Mouse (Mus musculus): ENCODE results near the gene Vps50.
"Not testable (repeated sequence)": the region's sequence is repeated elsewhere in the genome, so short reads cannot be mapped to it uniquely, and the experiment has no call there.

Gene Vps50

DNA sequence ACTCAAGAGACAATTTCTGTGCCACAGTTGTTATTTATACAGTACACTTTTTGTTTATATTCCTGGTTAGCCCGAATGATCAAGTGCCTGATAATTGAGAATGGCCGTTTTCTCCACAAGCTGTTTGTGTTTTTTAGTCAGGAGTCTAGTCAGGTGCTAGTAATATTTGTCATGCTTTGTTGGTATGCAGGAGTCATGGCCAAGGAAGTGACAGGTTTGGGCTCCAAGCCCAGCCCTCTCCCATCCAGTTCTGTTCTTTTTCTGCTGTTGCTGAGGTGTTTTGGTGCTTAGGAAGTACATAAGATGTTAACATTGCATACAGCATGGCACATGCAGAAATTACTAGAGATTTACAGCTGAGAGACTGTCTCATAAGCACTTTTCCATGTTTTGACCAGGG lies 41.3 kb downstream of the Vps50 start:
- DNase-seq, result no peak

DNA sequence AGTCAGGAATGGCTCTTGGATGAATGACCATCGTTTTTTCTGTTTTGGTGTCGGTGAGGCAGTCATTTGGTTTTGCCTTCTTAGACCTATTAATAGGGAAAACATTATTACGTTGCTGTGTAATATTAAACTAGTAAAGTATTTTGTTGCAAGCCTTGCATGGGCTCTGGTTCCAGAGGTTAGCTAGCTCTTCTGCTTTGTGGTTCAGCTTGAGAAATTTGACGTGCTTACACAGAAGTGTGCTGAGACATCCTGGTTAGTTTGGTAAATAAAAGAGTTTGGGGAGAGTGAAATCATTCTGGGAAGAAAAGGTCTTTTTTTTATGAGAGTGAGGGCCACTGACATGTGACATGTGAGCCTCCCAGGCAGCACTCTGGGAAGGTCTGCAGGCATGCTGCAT lies 45.7 kb downstream of the Vps50 start:
- no peak for DNase-seq

DNA sequence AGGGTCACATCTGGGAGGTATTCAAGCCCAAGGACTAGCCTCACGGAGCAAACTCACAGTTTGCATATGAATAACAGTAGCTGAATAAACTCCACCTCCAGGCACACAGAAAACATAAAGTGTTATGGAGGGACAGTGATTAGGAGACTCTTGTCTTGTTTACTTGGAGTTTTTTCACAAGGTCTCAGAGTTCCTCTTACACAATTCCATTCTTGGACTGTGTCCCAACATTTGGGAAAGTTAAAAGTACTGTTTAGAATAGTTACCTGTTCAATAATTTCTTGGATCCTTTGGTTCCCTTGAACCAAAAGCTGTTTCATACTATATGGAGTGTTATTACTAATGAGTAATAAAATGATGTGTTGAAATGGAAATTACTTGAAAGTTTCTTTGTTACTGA lies 46.8 kb downstream of the Vps50 start:
- no peak for DNase-seq

DNA sequence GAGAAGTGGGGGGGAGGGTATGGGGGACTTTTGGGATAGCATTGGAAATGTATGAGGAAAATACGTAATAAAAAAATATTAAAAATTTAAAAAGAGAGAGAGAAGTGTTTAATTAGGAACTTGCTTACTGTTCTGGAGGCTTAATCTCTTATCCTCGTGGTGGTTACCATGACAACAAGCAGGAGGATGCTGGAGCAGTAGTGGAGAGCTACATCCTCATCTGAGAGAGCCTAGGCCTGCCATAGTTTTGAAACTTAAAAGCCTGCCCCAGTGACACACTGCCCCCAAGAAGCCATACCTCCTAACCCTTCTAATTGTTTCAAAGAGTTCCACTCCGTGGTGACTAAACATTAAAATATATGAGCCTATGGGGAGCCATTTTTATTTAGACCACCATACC lies 50.8 kb downstream of the Vps50 start:
- DNase-seq, result no peak

DNA sequence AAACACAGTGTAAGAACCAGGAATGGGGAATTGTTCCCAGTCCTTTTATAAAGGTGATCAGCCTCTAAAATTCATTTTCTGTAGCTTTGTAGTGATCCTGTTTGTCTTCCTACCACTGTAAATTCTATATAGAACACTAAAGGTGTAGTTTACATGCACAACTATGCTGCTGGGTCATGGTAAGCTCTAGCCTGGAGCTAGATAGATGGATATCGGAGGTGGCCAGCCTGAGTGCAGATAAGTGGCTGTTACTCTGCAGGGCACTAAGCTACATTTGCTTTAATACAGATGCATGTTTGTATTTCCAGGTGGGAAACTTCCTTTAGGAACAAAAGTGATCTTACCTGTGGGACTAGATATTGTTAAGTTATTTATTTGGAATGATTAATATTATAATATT lies 51.8 kb downstream of the Vps50 start:
- DNase-seq, result no peak

DNA sequence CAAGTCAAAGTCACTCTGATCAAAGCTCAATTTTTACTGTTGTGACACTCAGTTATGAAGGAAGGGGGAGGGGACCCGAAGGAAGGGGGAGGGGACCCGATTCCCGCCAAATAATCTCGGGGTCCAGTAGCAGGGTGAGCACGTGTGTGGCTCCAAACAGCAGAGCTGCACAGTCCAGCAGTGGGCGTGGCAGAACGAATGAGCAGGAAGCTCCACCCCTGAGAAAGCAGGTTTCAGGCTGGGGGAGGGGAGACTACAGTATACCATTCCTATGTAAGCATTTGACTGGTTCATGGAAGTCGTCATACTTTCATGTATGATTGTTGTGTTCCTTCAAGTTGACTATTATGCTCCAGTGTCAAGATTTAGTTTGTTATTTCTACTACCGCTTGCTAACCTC lies 54.5 kb downstream of the Vps50 start:
- not testable (repeated sequence) for DNase-seq

DNA sequence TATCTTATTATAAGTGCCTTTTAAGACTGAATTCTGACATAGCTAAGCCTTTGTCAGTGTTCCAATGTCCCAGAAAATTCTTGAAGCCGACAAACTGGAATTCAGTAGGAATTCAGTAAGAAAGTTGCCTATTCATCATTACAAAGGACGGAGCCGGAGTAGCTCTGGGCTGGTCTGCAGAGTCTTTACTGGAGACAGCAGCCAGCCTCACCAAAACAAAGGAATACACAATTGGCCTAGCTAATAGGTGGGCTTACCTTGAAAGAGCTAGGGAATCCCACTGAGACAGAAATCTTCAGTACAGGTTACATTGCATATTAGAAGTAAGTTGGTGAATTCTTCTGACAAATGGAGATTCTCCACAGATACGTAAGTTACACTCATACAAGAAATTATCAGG lies 59.0 kb downstream of the Vps50 start:
- no peak for DNase-seq

DNA sequence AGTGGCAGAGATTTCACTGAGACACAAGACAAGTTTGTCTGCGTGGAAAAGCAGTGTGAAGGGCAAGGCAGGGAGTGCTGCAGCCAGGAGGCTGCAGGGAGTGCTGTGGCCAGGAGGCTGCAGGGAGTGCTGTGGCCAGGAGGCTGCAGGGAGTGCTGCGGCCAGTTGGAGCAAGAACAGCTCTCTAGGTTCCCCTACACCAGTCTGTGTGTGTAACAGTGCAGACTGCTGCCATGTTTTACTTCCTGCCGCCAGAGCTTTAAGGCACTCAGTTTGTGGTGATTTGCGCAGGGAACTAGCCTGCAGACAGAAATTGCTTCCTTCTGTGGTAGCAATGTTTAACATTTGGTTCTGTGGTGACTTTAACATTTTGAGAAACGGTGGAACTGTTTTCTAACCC lies 61.8 kb downstream of the Vps50 start:
- no peak for DNase-seq

DNA sequence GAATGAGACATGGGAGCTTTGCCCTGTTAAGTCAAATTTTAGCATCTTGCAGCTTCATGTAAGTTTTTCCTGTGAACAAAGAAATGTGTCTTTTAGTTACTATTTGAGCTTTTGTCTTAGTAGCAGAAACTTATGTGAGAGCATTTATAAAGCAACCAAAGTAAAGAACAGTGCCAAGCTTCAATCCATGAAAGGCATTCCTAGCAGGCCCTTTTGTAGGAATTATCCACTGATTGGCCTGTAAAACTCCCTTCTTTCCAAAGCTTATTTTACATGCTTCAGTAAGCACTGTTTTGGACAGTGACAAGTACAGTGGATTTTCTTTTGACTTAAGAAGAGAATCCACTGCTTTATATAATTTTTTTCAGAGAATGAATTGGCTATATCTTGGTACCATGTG lies 64.1 kb downstream of the Vps50 start:
- DNase-seq, result no peak

DNA sequence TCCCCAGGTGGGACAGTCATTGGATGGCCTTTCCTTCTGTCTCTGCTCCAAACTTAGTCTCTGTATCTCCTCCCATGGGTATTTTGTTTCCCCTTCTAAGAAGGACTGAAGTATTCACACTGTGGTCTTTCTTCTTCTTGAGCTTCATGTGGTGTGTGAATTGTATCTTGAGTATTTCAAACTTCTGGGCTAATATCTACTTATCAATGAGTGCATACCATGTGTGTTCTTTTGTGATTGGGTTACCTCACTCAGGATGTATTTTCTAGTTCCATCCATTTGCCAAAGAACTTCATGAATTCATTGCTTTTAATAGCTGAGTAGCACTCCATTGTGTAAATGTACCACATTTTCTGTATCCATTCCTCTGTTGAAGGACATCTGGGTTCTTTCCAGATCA lies 65.9 kb downstream of the Vps50 start:
- not testable (repeated sequence) for DNase-seq

DNA sequence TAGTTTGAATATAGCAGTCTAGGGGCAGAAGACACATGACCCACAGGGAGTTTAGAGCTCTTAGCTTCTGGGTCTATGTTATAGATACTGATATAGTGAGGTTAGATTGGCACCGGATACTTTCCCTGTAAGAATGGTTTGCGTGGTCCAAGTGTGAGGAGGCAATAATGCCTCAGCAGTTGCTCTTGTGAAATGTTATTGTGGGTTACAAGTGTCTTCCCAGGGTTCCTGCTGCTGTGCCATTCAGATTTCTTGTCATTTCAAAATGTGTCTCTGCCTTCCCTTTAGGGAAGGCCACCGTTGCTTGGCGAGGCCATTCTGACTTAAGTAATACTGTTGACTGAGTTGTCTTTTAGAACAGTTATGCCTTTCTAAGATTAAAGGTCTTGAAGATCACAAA lies 66.8 kb downstream of the Vps50 start:
- DNase-seq, result no peak

DNA sequence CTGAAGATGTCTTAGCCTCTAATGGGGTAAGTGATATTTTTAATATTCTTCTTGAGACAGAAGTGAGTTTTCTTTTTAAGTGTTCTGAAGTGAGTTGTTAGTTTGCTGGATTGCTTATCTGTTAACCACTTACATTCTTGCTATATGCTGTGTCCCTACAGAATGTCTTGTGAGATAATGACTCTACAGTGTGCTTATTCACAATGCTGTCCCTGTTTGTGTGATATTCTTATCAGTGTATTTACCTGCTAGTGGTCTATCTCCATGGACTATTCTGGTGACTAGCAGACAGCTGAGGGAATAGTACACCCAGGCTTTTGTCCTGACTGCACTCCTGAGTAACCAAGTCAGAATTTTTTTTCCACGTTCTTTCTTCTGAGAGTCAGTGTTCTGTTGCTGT lies 67.5 kb downstream of the Vps50 start:
- no peak for DNase-seq

DNA sequence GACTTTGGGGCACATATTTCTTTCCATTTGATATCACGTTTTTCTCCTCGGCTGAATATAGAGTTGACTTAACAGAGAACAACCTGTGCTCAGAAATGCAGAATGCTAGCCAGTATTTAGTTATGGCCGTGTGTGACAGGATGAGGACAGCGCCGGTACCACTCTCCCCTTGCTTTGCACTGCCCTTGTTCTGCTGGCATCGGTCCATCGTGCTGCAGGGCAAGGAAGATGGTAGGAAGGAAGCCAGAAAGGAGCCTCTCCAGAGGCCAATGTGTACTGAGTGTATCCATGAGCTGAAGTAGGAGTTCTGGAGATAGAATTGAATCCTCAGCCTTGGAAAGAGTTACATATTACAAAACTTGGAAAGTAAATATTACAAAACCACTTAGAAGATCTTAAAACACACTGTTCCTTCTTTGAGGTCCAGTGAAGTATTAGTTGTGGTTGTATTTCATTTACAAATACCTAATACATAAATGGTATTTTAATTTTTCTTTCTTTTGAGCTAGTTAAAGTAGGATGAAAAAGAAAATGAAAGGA lies 69.0 kb downstream of the Vps50 start:
- DNase-seq, result peak; percentile 18 to 26

DNA sequence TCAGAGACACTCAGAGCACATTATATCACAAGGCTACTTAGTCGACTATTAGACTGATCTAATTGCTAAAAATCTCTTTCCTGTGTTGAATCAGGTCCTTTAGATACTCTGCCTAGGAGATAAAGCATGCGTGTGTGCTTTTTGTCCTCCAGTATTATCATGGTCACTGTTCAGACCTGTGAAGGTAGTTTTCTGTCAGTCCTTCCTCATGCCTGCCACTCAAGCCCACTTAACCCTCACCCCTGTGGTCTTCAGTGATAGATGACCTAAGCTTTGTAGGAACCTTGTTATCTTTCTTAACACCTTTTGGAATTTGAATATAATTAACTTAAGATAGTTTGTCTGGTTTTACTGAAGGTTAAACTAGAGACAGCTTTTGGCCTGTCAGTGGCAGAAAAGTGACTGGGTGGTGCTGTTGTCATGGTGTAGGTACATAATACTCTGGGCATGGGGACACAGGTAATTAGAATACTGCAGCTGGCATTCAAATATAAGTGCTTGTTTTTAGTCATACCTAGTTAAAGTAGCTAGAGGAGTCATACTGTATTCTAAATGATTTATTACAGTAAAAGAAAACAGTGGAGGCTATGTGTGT lies 74.1 kb downstream of the Vps50 start:
- no peak for DNase-seq

DNA sequence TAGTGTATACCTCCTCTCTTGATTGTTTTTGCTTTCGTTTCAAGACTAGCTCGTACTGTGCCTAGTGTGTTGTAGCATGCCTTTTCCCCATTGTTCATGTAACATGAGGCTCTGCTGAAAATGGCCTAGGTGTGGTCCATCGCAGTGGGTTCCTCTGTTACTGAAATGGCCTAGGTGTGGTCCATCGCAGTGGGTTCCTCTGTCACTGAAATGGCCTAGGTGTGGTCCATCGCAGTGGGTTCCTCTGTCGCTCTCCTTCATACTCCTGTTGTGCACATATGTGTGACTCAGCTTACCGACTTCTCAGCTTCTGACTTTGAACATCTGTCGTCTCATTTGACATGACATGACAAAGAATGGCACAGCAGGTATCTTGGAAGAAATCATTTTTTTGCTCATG lies 75.6 kb downstream of the Vps50 start:
- DNase-seq, result no peak

DNA sequence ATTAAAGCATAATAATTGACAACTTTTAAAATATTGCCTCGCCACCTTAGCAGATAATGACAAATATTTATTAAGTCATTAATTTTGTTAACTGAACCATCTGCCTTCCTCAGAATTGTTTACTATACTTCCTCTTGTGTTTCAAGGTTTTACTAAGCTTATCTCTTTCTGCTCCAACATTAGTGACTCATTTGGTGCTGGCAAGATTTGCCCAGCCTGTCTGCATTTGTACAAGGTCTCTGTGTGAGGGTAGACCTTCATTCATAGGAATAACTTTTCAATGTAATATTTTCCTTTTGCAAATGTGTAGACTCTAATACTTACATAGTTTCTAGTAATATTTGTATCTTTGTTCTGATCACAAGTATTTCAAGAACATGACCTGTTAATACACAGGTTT lies 87.2 kb downstream of the Vps50 start:
- no peak for DNase-seq

DNA sequence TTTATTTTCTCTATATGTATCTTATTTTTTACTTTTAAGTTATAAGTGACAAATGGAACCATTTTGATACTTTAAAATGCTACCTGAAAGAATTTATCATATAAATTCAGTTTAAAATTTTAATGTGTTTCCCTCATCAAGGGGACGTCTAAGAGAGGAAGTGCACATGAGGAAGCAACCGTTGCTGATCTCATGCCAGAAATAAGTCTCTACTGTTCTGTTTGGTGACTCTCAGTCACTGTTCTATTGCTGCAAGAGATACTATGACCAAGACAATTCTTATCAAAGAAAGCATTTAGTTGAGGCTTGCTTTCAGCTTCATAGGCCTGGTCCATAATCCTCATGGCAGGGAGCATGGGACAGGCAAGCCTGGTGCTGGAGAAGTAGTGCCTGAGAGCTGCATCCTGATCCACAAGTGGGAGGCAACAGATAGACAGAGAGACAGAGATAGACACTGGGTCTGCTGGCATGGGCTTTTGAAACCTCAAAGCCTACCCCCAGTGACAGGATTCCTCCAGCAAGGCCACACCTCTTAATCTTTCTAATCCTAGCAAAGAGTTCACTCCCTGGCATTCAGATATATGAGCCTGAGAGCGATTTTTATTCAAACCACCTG lies 92.2 kb downstream of the Vps50 start:
- DNase-seq, result no peak

DNA sequence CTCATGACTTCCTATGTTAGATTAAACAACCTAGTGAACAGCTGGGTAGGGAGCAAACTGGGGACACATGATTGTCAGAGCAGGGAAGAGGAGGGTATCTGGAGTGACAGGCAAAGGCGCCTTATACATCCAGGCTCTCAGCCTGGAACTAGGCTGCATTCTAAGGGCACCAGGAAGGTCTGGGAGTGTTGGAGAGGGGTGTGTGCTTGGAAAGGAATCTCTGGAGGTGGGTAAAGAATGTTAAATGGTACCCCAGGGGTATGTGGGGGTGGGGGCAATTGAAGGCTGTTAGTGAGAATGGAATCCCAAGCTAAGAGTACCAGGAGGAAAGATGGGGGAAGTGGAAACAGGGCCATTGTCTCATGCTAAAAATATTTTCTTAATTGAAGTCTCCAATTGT lies 96.1 kb downstream of the Vps50 start:
- DNase-seq, result no peak

DNA sequence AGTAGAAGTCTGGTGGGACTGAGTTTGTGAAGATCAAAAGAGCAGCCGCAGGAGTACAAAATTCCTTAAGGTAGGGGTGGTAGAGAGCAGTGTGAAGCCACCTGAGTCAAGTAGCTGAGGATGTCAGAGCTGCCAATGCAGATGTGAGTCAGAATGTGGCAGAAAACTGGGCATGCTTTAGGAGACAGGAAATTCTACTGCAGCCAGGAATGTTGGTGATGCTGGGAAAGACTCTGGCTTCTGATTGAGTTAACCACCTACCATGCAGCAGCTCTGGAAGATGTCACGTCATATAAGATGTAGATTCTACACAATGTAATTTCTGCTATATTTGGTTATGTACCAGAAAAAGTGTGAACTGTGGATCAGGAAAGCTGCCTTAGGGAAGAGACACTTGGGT lies 114.6 kb downstream of the Vps50 start:
- no peak for DNase-seq

DNA sequence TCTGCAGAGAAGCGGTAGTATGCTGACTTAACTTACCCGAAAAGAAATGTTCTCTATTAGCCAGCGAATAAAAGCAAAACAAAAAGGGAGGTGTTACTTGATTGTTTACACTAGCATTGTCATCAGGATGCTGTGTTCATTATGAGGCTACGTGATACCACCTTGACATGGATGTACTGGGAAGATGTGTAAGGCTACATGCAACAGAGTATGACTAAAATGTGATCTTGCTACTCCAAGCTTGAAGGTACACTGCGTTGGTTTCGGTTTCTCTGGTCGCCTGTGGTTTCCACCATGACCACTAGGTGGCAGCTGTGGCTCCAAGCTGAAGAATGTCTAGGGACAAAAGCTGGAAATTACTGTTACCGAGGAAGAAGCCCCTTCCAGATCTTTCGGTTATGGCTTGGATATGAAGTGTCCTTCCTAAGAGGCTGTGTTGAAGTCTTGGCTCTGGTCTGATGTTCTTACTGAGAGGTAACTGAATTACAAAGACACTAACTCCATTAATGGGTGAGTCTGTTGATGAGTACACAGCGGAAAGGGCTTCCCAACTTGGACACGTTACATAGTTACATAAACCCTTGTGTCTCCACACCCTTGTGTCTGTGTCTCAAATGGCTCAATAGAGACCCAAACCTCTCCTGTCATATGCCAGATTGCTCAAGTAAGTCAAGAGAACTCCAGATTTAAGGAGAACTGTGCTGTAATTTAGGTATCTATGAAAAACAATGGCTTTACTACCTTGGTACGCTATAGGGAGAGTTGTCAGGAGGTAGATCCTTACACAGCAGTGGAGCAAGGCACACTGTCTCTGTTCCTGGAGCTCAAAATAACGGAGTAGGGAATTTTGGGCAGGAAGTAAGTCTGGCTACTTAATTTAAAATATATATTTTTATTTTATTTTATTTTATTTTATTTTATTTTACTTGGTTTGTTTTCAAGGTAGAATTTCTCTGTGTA lies 122.5 kb downstream of the Vps50 start:
- DNase-seq, result peak; percentile 5 to 33

Data from cerebellum, adult 18-20 months (tissue).